Mouse (Mus musculus) cerebellum, adult 18-20 months (tissue): Measurements from ENCODE around the gene Dhx40.

Source experiments
- DNase-seq, 2 experiments: peaks; one replicate each; pipeline ENCODE4 v3.0.0; 2021

The Dhx40 gene

GRCm38 (mm10) chr11:86807505-86807989, at the start of gene Dhx40:
Gene Dhx40 (minus strand): TSS chr11:86807746.
- peak; percentile 89 to 90 for DNase-seq

GRCm38 (mm10) chr11:86855639-86856425, 48.3 kb upstream of the Dhx40 start:
- DNase-seq: peak; percentile 66 to 67

- DNase-seq: no peak
Measured at GRCm38 (mm10) chr11:86853081-86853480, 45.5 kb upstream of the Dhx40 start.

- DNase-seq: peak; percentile 57 to 61
Measured at GRCm38 (mm10) chr11:86852534-86853054, 45.0 kb upstream of the Dhx40 start.

GRCm38 (mm10) chr11:86851714-86852533, 44.4 kb upstream of the Dhx40 start:
- DNase-seq: peak; percentile 26 to 47

GRCm38 (mm10) chr11:86851234-86851671, 43.7 kb upstream of the Dhx40 start:
- peak; percentile 77 to 81 for DNase-seq

GRCm38 (mm10) chr11:86843831-86844230, 36.3 kb upstream of the Dhx40 start:
- DNase-seq: no peak

GRCm38 (mm10) chr11:86841261-86841660, 33.7 kb upstream of the Dhx40 start:
- DNase-seq: no peak

- no peak for DNase-seq
Measured at GRCm38 (mm10) chr11:86840511-86841154, 33.1 kb upstream of the Dhx40 start.

GRCm38 (mm10) chr11:86839716-86840447, 32.3 kb upstream of the Dhx40 start:
- DNase-seq: no peak

- no peak for DNase-seq
Measured at GRCm38 (mm10) chr11:86838792-86839191, 31.2 kb upstream of the Dhx40 start.

- peak; percentile 69 to 71 for DNase-seq
Measured at GRCm38 (mm10) chr11:86836366-86836765, 28.8 kb upstream of the Dhx40 start.

GRCm38 (mm10) chr11:86834628-86835338, 27.2 kb upstream of the Dhx40 start:
- DNase-seq: no peak

- DNase-seq: peak in 1 of 2 experiments; percentile 33
Measured at GRCm38 (mm10) chr11:86834050-86834449, 26.5 kb upstream of the Dhx40 start.

GRCm38 (mm10) chr11:86833153-86833552, 25.6 kb upstream of the Dhx40 start:
- no peak for DNase-seq

GRCm38 (mm10) chr11:86828396-86828795, 20.9 kb upstream of the Dhx40 start:
- DNase-seq: no peak

- no peak for DNase-seq
Measured at GRCm38 (mm10) chr11:86827476-86828245, 20.1 kb upstream of the Dhx40 start.

- no peak for DNase-seq
Measured at GRCm38 (mm10) chr11:86824433-86824832, 16.9 kb upstream of the Dhx40 start.

GRCm38 (mm10) chr11:86822531-86822930, 15.0 kb upstream of the Dhx40 start:
- no peak for DNase-seq

- no peak for DNase-seq
Measured at GRCm38 (mm10) chr11:86819536-86819935, 12.0 kb upstream of the Dhx40 start.

GRCm38 (mm10) chr11:86818928-86819327, 11.4 kb upstream of the Dhx40 start:
- DNase-seq: no peak
